Mouse (Mus musculus) brain, embryonic 14.5 days (tissue): ENCODE data around the gene Utp20.

Source experiments
- CTCF ChIP-seq: fragments of 200-500 bp; IDR thresholded peaks from 2 replicates; pipeline ENCODE4 v1.5.1; 2012; ENCODE audit warnings: inconsistent platforms, mild to moderate bottlenecking, moderate library complexity, borderline replicate concordance; ENCODE audit not compliant: insufficient read depth, insufficient read length; ENCODE audit errors: extremely low read depth
- POLR2A ChIP-seq: fragments of 200-500 bp; IDR thresholded peaks from 2 replicates; pipeline ENCODE4 v1.6.1; 2012; ENCODE audit warnings: mild to moderate bottlenecking, inconsistent platforms, borderline replicate concordance; ENCODE audit not compliant: poor library complexity, insufficient read depth, insufficient read length, severe bottlenecking; ENCODE audit errors: extremely low read depth

- no peak for TF ChIP-seq CTCF
- TF ChIP-seq POLR2A: peak; percentile 25; the same call in 1 of the 2 replicates
Observed at GRCm38 (mm10) chr10:88826188-88826946, at the start of gene Utp20.
